Mouse (Mus musculus) liver, embryonic 11.5 days (tissue): Measurements from ENCODE around the gene Ptk7. TPM values are rescaled to one million over a fixed set of nuclear protein-coding genes. Genes with fewer than 3 reads are reported as not detected.
A peak's percentile ranks its signal among the peaks of the same experiment; 100 is the strongest.

Experiments used
- ATAC-seq: fragments of 200-750 bp; cut with Nextera tagmentation; replicated peaks from 2 replicates; pipeline ENCODE4 v1.8.0; 2017; ENCODE audit warnings: moderate number of reproducible peaks, mild to moderate bottlenecking, moderate TSS enrichment, moderate library complexity; ENCODE audit not compliant: low FRiP score
- DNase-seq: peaks from one replicate; pipeline ENCODE4 v3.0.0-alpha.2; 2017; ENCODE audit warnings: low spot score
- H3K27ac ChIP-seq: fragments of 300-500 bp; sonication (generic); 2 replicates; pipeline ENCODE4 v1.5.1; 2014; ENCODE audit warnings: mild to moderate bottlenecking, low read depth, low read length, control low read depth
- H3K27me3 ChIP-seq: fragments of 300-500 bp; sonication (generic); replicated peaks from 2 replicates; pipeline ENCODE4 v1.6.1; 2014; ENCODE audit warnings: low read length, mixed read lengths; ENCODE audit not compliant: control insufficient read depth, insufficient read depth
- H3K36me3 ChIP-seq: fragments of 300-500 bp; sonication (generic); 2 replicates; pipeline ENCODE4 v1.6.1; 2014; ENCODE audit warnings: mild to moderate bottlenecking, low read length, moderate library complexity, mixed read lengths; ENCODE audit not compliant: control insufficient read depth, insufficient read depth
- H3K4me1 ChIP-seq: fragments of 300-500 bp; sonication (generic); replicated peaks from 2 replicates; pipeline ENCODE4 v1.6.1; 2014; ENCODE audit warnings: low read length, mixed read lengths; ENCODE audit not compliant: control insufficient read depth, insufficient read depth
- H3K4me2 ChIP-seq: fragments of 300-500 bp; sonication (generic); 2 replicates; pipeline ENCODE4 v1.6.1; 2014; ENCODE audit warnings: mild to moderate bottlenecking, control low read depth, moderate library complexity
- H3K4me3 ChIP-seq: fragments of 300-500 bp; sonication (generic); 2 replicates; pipeline ENCODE4 v1.5.1; 2014; ENCODE audit warnings: low read depth, low read length, control low read depth
- H3K9ac ChIP-seq: fragments of 300-500 bp; sonication (generic); 2 replicates; pipeline ENCODE4 v1.6.1; 2014; ENCODE audit warnings: low read depth, low read length, control low read depth
- H3K9me3 ChIP-seq: fragments of 300-500 bp; sonication (generic); 2 replicates; pipeline ENCODE4 v1.6.1; 2016; ENCODE audit warnings: low read length, inconsistent platforms, mixed read lengths; ENCODE audit not compliant: control insufficient read depth
- WGBS: fragments of 180-500 bp; shearing (Covaris S2); extraction: QIAGEN DNeasy Blood & Tissue Kit; methylation state at CpG from one replicate; pipeline ENCODE4 v1.1.7; 2014; 5-methylcytosine and 5-hydroxymethylcytosine counted together
- polyA plus RNA-seq: library from polyadenylated mRNA; unstranded; fragments of >200 nt; fragmentation: Nextera tagmentation; extraction: Ambion mirVana; gene quantifications from 2 replicates; pipeline ENCODE4 v1.2.1, GENCODE M21; 2014

Gene Ptk7
- polyA plus RNA-seq, 1 experiment from 2014 or later = 24.7 TPM

DNA sequence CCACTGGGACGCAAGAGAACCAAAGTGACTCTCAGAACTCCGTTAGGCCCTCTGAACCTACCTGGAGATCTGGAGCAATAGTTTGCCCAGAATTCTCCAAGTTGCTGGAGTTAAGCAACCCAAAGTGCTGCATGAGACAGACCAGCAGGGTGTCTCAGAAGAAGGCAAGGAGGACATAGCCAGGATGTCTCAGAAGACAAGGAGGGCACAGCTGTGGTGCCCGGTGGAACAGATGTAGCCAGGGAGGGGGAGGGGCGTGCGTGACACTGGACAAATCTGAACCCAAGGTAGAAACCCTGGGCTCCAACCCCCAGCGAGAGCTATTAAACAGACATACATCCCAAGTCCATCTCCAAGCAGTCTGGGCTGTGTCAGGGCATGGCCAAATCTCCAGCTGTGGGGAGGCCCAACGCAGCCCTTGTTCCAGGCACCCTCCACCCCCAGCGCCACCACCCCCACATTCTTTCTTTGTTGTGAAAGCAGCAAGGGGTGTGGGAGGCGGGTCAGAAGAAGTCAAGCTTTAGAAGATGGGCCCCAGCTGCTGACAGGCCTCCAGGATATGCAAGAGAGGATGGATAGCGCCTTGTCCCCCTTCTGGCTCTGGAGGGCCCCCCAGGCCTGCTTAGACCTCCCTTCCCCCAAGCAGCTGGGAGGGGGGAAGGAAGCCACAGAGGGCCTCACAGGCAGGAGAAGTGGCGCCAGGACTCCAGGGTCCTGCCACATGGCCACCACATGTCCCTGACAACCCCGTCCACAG lies 559 bp upstream of the Ptk7 start:
- Histone ChIP-seq H3K27ac (peak overlapping the region; percentile 44), H3K4me1 (peaks cover 26% of the 10 kb centered on the region), H3K27me3 (peaks cover 23% of the 10 kb centered on the region), H3K4me3 (peak overlapping the region; percentile 60), H3K36me3 (no peaks in the 10 kb centered on the region), H3K9ac (peak overlapping the region; percentile 73; the same call in 1 of the 2 replicates), H3K4me2 (peak overlapping the region; percentile 74), H3K9me3 (no peaks in the 10 kb centered on the region)
- DNase-seq = peak; percentile 68
- ATAC-seq = peak; percentile 37; the same call in 1 of the 2 replicates
- WGBS = 19% methylated on average over 11 of the region's 12 CpGs

DNA sequence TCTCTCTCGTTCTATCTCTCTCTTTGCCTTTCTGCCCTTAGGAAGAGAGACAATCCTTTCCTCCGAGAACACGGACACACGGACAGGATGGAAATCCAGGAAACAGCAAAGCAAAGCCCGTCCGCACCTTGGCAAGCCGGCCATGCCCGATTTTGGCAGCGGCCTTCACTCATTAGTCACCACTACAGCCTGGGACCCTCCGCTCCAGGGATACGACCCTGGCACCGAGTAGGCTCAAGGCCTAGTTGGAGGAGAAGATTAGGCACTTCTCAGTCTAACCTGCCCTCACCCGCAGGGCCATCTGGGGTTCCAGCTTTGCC lies 873 bp downstream of the Ptk7 start:
- H3K27me3 ChIP-seq = peaks cover 23% of the 10 kb centered on the region
- no peaks in the 10 kb centered on the region for H3K9me3 ChIP-seq
- H3K4me3 ChIP-seq = peak overlapping the region; percentile 60
- ATAC-seq (0 out of 2 replicates have a peak, but pooled peaks have one; percentile 3), DNase-seq (peak; percentile 71)
- H3K27ac ChIP-seq = no peak overlapping the region
- H3K9ac ChIP-seq = peak overlapping the region; percentile 73
- no peaks in the 10 kb centered on the region for H3K36me3 ChIP-seq
- 2% methylated on average over 13 of the region's 13 CpGs for WGBS
- H3K4me1 ChIP-seq = peaks cover 36% of the 10 kb centered on the region
- peak overlapping the region; percentile 74 for H3K4me2 ChIP-seq

DNA sequence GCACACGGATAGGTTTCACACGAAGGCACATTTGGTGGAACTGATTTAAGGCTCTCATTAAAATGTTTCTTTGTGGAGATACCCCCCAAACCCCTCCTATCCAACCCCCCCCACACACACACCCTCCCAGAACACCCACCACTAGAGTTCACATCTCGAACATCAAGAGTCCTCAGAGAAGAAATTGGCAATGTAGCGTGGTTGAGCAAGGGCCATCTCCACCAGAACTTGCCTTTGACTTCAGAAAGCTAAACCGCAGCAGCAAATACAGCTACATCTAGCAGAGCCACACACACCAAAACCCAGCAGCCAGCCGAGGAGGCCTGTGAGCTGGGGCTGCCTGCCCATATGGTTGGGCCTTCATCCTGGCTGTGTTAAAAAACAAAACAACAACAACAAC lies 1.9 kb downstream of the Ptk7 start:
- DNase-seq (no peak), ATAC-seq (no peak)
- 56% methylated on average over 6 of the region's 6 CpGs for WGBS
- no peaks in the 10 kb centered on the region for H3K36me3 ChIP-seq
- peak overlapping the region; percentile 74 for H3K4me2 ChIP-seq
- peak overlapping the region; percentile 60 for H3K4me3 ChIP-seq
- H3K27ac ChIP-seq = no peak overlapping the region
- H3K4me1 ChIP-seq = peaks cover 41% of the 10 kb centered on the region
- peaks cover 23% of the 10 kb centered on the region for H3K27me3 ChIP-seq
- H3K9me3 ChIP-seq = no peaks in the 10 kb centered on the region
- no peak overlapping the region for H3K9ac ChIP-seq

DNA sequence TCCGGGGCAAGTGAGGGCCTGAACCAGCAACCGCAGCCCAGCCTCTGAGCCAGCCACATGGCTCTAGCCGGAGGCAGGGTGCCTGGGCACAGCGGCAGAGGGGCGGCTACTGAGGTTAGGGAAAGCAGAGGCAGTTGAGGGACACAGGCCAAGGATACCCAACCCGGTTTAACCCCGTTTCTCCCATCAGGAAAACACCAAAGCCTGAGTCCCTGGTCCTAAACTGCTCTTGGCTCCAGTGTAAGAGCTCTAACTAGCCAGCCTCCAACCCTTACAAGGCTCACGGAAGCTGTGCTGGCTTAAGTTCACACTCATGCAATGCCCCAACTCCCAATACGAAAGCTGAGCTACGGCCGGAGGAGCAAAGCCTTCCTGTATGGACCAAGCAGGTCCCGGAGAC lies 4.7 kb downstream of the Ptk7 start:
- H3K4me3 ChIP-seq = no peak overlapping the region
- H3K4me2 ChIP-seq = no peak overlapping the region
- 65% methylated on average over 12 of the region's 12 CpGs for WGBS

DNA sequence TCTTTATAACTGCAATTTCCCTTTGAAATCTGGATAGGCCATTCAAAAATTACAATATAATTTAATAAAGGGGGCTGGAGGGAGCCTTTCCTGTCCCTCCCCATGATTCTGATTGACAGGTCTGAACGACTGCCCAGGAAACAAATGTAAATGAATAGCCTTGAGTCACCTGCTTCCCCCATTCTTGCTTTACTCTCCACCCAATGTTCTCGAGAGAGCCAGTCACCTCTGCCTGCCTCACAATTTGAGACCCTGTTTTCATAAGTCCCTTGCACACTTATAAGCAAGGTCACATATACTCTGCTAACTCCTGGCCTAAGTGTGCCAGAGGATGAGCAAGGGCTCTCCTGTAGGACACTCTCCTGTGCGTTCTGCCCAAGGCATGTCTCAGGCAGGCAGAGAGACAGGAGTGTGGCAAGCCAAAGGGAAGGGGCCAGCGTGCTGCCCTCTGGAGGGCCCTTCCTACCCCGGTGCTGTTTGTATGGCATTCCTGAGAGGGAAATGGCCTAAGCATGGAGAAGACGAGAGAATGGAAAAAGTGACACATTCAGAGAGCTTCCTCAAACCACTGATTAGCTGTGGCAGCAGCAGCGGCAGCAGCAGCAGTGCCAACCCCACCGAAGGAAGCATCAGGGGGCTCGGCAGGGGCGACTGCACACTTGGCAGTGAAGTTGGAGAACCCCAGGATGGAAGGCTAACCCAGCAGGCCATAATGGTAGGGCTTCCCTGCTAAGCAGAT lies 5.3 kb downstream of the Ptk7 start:
- Histone ChIP-seq H3K27ac (no peak overlapping the region), H3K4me1 (peaks cover 52% of the 10 kb centered on the region)

More for the DNA sequence above, 4.7 kb downstream of the Ptk7 start:
- peaks cover 20% of the 10 kb centered on the region for H3K27me3 ChIP-seq
- no peak for ATAC-seq
- H3K9ac ChIP-seq = no peak overlapping the region
- no peaks in the 10 kb centered on the region for H3K36me3 ChIP-seq
- H3K9me3 ChIP-seq = no peaks in the 10 kb centered on the region
- H3K4me1 ChIP-seq = peaks cover 47% of the 10 kb centered on the region
- no peak for DNase-seq
- no peak overlapping the region for H3K27ac ChIP-seq

DNA sequence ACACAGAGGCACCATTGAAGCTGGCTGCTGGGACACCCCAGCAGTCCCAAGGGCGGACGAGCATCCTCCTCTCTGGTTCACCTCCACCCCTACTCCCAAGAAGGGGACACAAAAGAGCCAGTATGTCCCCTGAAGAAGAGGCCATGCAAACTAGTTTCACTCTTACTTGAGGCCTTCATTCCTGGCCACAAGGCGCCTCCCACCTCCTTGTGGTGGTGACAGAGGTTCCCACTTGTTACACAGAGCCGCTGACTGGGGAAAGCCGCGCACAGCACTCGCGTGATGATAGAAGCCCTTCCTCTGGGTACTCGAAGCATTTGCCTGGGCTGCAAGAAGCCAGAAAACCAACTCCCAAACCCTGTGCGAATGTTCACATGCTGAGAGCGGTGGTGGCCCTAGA lies 7.0 kb downstream of the Ptk7 start:
- Histone ChIP-seq H3K4me3 (no peak overlapping the region), H3K4me1 (peaks cover 49% of the 10 kb centered on the region), H3K9me3 (no peaks in the 10 kb centered on the region), H3K27me3 (no peaks in the 10 kb centered on the region), H3K4me2 (no peak overlapping the region; the same call in 1 of the 2 replicates), H3K36me3 (no peaks in the 10 kb centered on the region), H3K27ac (no peak overlapping the region), H3K9ac (no peak overlapping the region)
- DNase-seq (no peak), ATAC-seq (no peak)
- WGBS = 57% methylated on average over 11 of the region's 11 CpGs

More for the DNA sequence above, 5.3 kb downstream of the Ptk7 start:
- no peaks in the 10 kb centered on the region for H3K36me3 ChIP-seq
- H3K4me2 ChIP-seq = no peak overlapping the region
- WGBS = 30% methylated on average over 10 of the region's 10 CpGs
- no peak overlapping the region for H3K9ac ChIP-seq
- DNase-seq (no peak), ATAC-seq (no peak)
- no peaks in the 10 kb centered on the region for H3K9me3 ChIP-seq
- no peak overlapping the region for H3K4me3 ChIP-seq
- peaks cover 13% of the 10 kb centered on the region for H3K27me3 ChIP-seq

DNA sequence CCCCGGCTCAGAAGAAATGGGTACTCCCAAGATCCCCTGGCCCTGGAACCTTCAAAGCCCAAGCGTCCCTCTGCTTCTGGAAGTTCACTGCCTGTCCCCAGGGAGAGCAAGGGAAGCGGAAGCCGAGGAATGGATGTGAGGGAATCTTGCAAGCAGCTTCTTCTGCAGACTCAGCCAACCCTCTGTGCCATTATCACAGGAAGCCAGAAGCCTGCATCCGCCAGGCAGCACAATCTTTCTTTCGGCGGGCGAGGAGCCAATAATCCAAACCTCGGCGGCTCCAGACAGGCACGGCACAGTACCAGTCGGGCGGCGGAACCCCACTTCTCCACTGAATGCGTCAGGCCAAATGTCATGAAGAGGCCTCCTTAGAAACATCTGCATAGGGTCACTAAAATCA lies 8.0 kb downstream of the Ptk7 start:
- no peaks in the 10 kb centered on the region for H3K36me3 ChIP-seq
- WGBS = 43% methylated on average over 15 of the region's 15 CpGs
- no peak overlapping the region for H3K4me3 ChIP-seq
- ATAC-seq = no peak
- peaks cover 52% of the 10 kb centered on the region for H3K4me1 ChIP-seq
- H3K9ac ChIP-seq = no peak overlapping the region
- peak overlapping the region; percentile 15; the same call in 1 of the 2 replicates for H3K4me2 ChIP-seq
- peak overlapping the region; percentile 45; the same call in 1 of the 2 replicates for H3K27ac ChIP-seq
- H3K9me3 ChIP-seq = no peaks in the 10 kb centered on the region
- DNase-seq = peak; percentile 50
- H3K27me3 ChIP-seq = no peaks in the 10 kb centered on the region

DNA sequence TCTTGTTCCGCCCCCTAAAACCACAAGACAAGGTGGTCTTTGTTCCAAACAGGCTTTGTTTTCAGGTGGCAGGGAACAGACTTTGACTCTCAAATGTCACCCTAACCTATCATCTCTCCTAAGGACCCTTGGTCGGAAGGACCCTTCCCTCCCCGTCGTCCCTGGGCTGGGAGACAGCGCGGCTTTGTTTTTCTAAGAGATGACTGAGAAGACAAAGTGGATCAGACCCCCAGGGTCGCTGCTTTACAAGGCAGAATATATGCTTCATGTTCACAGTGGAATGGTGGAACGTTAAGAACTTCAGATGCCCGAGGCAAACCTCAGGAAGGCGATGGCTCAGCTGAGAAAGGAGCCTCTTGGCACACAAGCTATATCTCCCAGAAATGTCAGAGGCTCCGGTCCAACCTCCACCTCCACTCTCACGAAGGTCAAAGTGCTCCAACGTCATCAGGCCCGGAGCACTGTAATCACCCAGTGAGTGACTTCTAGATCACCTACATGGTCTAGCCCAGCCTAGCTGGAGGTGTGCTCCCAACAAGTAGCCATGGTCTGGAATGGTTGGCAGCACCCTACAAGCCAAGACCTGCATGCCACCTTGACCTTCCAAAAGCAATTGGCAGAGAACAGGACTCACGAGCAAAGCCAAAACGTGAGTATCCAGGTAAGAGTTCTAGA lies 9.5 kb downstream of the Ptk7 start:
- Histone ChIP-seq H3K4me1 (peaks cover 52% of the 10 kb centered on the region), H3K36me3 (no peaks in the 10 kb centered on the region), H3K27ac (peak overlapping the region; percentile 15; the same call in 1 of the 2 replicates), H3K4me3 (no peak overlapping the region), H3K27me3 (no peaks in the 10 kb centered on the region), H3K4me2 (no peak overlapping the region), H3K9me3 (no peaks in the 10 kb centered on the region), H3K9ac (no peak overlapping the region)
- WGBS = 48% methylated on average over 16 of the region's 16 CpGs
- ATAC-seq = no peak
- no peak for DNase-seq
